Mouse (Mus musculus) NIH3T3 (cell line): ENCODE data around the gene Aar2.
A peak's percentile ranks its signal among the peaks of the same experiment; 100 is the strongest.
"Not testable (repeated sequence)": the region's sequence is repeated elsewhere in the genome, so short reads cannot be mapped to it uniquely, and the experiment has no call there.

Experiments
- DNase-seq: peaks from one replicate; pipeline ENCODE4 v3.0.0-alpha.2; 2012; ENCODE audit warnings: low read depth

The Aar2 gene

DNA sequence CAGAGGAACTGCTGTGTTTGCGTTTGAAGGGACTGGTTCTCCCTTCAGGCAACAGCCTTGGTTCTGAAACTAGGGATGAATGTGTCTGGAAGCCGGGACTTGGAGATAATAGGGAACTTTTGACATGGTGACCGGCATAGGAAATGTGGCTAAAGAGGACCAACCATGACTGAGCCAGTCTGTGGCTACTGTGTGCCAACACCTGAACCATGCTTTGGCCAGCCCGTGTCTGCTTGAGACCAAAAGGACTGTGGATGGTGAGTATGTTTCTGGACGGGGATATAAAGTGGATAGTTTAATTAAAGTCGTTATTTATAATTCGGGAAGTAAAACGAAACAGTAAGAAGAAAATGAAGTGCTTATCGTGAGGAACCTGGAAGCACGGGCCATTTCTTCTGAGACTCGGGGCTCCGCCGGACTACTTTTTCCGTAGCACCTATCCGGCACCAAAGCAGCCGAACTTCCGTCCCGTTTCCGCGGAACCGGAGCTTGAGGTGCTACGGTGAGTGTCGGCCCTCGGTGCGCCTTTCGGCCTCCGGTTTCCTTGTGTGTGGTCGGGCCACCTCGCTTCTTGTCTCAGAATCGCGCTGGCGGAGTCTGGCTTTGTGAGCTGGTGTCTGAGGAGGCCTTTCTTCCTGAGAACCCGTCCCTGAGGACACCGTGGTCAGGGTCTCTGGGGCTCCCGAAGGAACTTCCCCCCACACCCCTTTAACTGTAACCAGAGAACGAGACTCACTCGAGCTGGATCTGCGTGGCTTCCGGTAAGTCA, at the start of gene Aar2:
TSS of gene Aar2 (plus strand) at position 462 of the 769 bp plus-strand sequence.
- DNase-seq, result peak; percentile 90

DNA sequence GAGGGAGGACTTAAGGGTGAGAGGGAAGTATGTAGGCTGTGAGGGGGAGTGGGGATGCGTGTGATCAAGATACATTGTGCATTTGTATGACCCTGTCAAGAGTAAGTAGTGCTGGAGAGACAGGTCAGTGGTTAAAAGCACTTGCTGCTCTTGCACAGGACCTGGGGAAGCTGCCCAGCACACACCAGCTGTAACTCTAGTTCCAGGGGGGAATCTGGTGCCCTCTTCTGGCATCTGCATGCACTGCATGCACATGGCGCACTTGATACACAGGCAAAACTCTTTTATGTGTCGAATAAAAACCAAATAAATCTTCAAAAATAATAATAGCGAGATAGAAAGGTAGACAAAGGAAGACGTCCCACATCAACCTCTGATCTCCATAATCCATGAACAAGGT, 49.5 kb upstream of the Aar2 start:
- peak; percentile 92 for DNase-seq

DNA sequence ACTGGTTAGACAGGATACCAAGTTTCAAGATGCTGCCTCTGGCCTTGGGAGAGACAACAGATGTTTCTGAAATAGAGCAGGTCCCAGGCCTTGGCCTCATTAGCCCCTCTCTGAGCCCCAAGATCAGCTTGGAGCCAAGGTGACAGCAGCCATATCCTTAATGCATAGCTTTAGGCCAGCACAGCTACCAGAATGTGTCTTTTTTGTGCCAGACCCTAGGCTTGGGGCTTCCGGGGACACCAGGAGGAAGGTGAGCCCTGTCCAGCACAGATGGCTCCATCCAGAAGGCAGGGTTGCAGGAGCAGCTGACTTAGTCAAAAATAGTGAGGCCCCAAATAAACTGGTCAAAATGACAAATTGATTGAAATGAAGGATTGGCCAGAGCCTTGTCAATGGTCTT, 46.4 kb upstream of the Aar2 start:
- no peak for DNase-seq

DNA sequence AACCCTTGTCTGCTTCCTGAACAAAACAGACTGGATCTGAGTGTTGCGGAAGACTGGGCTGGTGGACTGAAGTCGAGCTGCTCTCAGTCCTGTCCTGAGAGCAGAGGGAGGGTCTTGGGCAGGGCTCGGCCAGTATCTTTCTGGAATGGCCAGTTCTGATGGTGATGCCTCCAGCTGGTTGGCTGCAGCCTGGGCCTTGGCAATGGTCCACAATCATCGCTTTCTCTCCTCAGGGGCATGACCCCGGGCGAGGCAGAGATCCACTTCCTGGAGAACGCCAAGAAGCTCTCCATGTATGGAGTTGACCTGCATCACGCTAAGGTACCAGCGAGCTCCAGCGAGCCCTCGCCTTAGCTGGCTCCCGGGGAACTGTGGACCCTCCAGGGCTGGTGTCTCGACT, 41.9 kb upstream of the Aar2 start:
- no peak for DNase-seq

DNA sequence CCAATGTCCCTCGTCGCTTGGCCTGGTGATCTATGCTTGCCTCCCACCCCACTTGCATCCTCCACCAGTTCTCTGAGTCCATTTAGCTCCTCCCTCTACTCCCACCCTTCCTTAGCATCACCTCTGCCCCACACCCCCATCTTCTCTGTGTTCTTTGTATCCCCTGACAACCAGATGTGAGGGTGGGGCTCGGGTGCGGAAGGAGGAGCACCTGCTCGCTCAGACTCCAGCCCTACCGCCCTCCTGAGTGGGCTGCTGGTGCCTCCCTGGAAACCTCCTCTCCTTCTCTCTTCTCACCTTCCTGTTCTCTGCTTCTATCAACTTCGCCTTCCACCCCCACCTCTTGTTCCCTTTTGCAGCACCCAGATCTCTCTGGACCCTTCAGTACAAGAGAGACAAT, 35.4 kb upstream of the Aar2 start:
- DNase-seq, result no peak

DNA sequence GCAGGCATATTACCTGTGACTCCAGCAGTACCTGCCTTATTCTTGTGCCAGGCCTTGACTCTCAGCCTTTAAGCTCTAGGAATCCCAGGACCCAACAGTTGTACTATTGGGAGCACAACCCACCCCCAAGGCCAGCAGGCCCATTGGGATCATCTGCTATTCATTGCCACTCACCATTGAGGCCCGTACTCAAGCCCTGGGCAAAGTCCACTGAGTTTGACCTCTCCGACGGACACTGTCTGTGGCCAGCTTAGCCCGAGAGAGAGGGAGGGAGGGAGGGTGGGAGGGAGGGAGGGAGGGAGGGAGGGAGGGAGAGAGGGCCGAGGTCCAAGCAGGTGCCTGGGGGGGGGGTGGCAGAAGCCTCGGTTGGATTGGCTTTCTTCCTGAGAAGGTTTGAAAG, 34.8 kb upstream of the Aar2 start:
- DNase-seq, result no peak

DNA sequence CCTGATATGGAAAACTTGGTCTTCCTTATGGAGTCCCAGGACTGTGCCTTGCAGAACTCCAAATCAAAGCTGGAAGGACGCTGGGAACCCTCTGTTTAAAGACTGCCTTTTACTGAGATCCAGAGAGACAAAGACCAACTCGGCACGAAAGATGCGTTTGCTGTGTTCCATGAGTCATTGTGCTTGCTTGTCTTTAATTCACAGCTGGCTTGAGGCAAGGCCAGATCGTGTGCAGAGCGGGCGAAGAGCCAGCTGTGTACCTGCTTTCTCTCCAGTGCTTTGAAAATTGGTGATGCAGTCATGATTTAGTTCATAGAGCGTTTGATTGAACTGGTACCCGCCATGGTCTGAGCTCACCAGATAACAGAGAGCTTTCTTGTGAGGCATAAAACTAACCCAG, 32.3 kb upstream of the Aar2 start:
- peak; percentile 16 for DNase-seq

DNA sequence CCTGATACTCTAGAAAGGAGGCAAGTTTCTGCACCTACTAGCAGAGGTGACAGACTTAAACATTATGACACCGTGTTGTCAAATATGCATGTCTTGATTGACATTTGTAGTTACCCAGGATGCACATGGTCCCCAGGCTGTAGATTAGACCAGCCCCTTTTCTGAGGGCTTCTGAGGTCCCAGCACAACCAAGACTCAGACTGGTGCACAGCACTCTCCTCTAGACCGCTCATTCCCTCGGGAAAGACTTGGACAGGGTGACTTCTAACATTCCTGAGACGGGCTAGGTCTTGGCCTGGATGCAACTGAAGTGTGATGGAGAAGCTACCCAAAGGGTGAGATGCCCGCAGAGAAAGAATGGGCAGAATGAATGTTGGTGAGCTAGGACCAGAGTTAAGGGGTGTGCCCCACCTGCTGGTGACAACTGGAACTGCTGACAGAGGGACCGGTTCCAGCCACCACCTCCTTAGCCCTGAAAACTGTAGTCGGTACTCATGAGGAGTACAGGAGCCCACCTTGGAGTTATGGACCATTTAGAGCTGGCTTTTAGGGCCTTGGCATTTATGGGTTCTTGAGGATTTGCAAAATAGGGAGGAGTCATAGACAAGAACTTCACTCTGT, 31.7 kb upstream of the Aar2 start:
- DNase-seq, result peak; percentile 81

DNA sequence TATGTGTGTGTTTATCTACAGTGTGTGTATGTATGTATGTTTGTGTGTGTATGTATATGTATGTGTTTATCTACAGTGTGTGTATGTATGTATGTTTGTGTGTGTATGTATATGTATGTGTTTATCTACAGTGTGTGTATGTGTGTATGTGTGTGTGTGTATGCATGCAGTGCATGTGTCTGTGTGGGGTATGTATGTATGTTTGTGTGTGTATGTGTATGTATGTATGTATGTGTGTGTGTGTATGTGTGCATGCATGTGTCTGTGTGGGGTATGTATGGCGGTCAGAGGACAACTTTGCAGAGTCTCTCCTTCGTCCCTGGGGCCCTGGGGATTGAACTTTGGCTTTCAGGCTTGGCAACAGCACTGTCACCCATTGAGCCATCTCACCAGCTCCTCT, 30.7 kb upstream of the Aar2 start:
- DNase-seq, result not testable (repeated sequence)

DNA sequence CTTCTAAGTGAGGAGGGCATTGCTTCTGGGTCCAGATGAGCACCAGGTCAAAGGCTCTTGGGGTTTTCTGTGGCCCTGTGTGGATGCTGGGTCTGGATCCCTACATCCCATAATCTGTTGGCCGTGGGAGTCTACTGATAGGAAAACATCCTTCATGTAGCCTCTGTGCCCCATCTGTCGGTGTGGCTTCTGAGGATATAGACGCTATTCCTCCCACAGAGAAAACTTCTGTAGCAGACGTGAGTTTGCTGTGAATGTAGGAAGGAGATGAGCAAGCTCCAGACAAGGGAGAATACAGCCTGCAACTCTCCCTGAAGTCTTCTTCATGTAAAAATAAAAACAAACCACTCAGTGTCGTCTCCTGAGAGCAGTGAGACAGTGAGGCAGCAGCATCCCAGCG, 29.1 kb upstream of the Aar2 start:
- DNase-seq, result no peak

DNA sequence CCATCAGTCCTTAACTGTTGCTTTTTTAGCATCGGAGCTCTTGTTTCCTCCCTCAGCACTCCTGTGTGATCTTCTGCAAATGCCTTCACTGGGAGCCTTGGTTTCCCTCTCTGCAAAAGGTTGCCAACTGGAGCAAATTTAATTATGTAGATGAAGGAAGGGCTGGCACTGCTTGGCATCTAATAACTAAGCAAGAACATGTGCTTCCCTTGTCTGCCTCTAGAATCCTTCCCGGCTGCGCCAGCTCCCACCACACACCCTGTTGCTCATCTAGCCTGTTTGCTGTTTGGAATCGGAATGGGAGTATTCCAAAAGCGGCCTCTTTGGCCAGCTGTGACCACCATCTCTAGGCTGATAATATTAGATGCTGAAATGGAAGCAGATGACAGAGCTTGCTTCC, 27.8 kb upstream of the Aar2 start:
- DNase-seq, result no peak

DNA sequence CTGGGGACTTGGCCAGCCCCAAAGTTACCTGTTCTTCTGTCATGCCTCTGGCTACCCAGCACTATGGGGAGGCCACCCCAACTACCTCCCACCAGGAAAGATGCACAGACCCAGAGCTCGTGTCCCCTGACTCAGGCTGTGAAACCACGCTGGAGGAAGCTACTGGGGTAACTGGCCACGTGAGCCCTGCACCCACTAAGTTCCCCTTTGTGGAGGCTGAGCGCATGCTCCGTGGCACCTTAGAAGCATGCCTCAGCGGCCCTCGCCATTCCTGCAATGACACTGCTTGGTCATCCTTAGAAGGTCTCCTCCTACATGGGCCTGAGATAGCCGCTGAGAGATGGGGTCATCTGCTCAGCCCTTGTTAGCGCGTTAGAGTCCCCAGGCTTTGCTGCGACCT, 24.4 kb upstream of the Aar2 start:
- DNase-seq, result no peak

DNA sequence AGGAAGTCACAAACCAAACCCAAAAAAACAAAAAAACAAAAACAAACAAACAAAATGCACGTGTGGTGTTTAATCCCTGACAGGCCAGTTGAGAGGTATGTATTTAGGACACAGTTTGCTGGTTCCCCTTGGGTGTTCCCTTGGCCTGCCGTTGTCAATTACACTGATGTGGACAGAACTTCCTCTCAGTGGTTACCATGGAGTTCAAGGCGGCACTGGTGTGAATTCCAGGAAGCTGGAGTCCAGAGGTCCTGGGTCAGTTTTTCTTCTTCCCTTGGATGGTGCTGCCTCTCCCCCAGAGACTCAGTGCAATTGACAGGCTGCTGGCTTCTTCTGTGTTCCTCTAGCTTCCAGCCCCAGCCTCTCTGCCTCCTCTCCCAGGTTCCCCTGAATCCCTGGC, 23.3 kb upstream of the Aar2 start:
- DNase-seq, result no peak

DNA sequence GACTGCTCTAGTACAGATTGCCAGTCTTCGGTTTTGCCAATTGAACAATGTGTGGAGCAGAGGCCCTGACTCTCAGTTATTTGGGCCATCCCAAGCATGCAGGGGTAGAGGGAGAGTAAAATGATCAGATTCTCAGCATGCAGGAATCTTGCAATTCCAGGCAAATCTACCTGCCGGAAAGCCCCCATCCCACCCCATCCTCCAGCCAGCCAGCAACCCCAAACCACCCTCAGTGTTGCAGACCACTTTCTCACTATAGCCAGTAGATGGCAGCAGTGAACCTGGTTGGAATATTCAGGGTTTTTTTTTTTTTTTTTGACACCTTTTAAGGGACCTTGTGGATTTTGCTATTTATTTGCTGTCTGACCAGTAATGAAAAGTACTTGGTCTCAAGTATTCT, 17.7 kb upstream of the Aar2 start:
- DNase-seq, result peak; percentile 74

DNA sequence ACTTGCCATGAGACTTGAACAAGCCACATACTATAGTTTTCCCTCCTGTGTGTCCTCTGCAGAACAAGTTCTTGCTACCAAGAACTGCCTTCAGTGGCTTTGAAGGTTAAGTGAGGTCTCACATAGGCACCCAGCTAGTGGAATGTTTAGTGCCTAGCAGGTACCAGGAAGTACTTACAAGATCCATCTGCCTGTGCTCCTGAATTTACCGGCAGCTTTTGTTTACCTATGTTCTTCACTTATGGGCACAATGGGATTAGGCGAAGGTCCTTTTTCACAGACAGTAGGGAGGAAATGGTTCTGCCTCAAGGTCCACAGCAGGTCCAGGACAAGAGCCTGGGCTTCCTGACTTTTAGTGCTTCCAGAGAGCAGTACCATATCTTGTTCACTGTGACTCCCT, 14.2 kb upstream of the Aar2 start:
- no peak for DNase-seq

DNA sequence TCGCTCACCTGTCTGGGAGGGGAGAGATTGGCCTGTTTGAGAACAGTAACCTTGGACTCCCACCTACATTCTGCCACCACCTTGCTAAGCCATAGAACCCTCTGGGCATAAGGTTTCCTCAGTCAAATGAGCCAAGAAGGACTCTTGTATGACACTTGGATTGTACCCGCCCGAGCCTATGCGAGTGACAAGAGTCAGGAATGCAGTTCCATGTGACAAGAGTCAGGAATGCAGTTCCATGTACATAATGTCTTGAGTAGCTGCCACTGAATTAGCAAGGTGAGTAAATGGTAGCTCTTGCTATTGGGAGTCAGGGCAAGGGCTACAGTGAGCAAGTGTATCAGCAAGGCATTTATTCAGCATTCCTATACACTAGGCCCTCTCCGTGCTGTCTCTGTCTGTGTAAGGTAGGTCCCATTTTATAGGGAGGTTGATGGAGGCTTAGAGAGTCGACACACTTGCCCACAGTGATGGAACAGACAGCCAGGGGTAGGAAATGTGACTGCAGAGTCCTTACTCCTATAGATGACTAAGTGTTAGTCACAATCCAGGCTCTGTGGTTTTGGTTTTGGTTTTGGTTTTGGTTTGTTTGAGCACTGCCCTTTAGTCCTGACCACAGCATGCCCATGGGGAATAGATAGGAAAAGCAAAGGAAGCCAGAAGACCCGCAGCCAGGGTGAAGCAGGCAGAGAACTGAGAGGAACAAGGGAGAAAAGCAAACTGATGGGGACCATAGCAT, 8.4 kb upstream of the Aar2 start:
- peak; percentile 67 for DNase-seq

DNA sequence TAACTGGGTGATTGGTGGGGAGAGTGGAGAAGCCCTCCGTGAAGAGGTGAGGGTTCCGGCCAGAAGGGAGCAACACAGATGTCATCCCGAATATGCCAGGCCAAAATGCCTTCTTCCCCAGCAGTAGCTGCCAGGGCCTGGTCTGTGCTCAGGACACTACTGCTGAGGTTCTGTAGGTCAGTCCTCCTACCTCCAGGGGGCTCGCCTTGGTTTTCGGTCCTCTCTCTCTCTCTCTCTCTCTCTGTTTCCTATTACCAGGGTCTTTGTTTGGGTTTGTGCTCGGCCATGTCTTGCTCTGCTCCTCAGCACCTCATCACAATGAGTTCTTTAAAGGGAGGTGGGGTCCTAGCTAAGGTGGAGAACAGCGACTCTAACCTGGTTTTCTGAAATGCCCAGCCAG, 6.4 kb upstream of the Aar2 start:
- DNase-seq, result no peak

DNA sequence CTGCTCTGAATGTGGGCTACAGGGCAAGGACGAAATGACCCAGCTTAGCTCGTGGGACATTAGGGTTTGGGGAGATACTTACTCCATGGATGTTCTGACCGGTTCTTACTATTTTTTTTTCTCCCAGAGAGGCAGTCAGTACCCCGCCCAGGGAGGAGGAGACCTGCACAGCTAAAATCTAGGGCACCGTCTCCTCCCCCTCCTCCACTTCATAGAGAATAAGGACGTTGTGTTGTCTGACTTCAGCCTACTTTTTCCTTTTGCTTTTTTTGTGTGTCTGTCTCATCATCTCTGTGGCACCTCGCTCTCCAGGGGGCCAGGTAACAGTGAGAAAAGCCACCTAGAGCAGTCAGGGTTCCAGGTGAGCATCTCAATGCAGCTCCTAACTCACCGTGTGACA, 5.0 kb upstream of the Aar2 start:
- no peak for DNase-seq

DNA sequence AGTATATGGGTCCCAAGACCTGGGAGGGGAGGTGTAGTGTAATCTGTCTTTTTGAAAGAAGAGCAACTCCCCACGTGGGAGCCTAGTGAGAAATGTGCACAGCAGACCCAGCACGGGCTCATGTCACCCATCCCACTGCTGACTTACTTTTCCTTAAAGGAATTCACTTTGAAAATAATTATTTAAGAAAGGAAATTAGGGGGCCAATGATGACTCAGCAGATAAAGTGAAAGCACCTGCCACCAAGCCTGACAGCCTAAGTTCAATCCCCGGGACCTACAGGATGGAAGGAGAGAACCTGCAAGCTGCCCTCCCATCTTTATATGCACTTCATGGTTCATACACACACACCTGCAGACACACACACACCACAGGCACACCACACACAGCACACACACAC, 3.6 kb upstream of the Aar2 start:
- DNase-seq, result no peak

DNA sequence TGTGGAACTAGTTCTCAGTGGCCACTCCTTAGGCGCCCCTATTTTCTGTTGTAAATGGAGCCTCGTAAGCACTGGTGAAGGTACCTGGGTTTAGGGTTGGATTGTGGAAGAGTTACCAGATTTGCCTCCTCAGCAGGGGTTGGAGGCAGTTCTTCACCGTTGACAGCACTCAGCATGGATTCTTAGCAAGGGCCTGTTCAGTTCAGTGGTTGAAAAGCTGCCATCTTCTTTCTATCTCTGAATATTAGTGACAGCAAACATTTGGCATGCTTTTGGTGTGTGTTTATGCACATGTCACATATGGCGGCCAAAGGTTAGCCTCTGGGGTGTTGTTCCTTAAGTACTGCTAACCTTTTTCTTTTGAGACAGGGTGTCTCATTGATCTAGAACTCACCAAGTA, 5.0 kb downstream of the Aar2 start:
- DNase-seq, result no peak

DNA sequence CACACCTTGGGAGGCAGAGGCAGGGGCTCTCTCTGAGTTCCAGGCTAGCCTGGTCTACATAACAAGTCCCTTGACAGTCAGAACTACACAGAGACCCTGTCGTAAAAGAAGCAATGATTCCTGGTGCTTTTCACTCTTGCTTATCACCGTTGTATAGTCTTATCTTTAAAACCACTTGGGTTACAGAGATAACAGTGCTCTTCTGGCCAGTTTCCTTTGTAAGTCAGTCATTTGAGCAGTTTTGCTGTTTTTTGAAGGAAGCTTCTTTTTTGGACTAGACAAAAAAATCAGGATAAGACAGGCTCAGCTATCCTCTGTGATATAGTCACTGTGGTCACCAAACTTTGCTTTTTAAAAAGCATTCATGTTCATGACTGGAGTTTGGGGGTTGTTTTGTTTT, 14.4 kb downstream of the Aar2 start:
- DNase-seq, result no peak

DNA sequence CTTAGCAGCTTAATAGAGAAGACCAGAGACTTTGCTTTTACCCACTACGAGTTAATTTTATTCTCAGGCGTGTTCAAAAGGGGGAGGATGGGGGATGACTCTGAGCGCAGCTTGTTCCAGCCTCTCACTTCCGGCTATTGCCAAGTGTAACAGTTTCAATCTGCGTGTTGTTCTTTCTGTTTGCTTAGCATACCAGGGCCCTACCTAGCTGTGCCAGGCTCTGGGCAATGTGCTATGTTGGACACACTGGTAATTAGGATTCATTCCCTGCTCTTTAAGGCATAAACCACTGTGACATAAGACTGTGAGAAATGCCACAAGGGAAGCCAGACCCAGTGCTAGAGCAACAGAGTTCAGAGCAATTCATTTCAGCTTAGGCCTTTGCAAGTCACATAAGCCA, 16.2 kb downstream of the Aar2 start:
- DNase-seq, result no peak

DNA sequence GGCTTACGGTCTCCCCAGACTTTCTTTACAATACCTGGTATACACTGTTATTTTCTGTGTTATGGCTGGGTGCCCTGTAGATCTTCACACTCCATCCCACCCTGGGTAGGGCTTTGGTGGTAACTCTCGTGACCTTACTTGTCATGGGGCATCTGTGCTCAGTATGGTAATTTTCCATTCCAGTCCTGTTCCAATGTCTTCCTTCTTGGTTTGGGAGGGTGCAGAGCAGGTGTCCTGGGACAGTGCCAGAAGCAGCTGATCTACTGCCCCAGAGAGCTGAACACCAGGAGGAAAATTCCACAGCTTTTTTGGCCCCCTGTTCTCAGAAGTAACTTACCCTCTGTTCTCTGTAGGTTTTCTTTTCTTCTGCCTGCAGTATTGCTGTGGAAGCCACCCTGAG, 19.1 kb downstream of the Aar2 start:
- DNase-seq, result no peak
